Mouse (Mus musculus) cerebellum, postnatal 4 days (tissue): Measurements from ENCODE around the gene Nup107.

Experiments
- DNase-seq, 2 experiments: peaks; one replicate each; pipeline ENCODE4 v3.0.0; 2022; ENCODE audit warnings: low spot score in 2 of 2, mixed read lengths in 1 of 2

The Nup107 gene

DNA sequence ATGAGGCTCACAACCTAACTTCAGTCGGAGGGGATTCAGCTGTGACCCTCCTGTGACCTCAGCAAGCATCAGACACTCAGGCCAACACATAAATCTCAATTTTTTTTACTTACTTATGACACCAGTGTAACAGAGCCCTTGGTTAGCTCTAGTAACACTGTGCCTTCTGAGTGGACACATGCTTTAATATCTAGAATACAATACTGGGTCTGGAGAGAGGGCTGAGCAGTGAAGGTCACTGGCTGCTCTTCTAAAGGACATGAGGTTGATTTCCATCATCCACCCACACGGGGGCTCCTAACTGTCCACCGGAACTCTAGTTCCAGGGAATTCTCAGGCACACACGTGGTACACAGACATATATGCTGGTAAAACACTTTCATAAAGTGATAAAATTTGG, 13.6 kb downstream of the Nup107 start:
- DNase-seq, result no peak

DNA sequence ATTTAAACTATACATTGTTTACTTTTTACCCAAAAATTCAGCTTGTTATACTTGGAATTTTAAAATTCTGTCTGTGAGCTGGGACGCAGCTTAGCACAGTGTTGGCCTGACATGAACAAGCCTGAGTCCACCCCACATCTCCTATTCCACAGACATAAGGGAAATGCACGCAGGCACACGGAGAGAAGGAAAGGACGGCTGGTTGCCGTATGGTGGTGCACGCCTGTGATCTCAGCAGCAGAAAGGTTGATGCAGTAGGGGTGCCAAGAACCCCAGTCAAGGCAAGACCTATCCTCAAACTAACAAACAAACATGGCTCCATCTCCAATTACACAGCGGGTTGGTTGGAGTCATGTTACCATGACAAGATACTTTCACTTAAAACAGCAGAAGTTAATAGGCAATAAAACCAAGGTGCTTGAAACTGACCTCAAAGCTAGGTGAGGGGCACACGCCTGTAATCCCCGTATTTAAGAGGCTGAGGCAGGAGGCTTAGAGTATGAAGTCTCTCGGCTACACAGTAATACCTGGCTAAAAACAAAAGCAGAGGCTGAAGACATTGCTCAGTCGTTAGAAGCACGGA, 14.1 kb downstream of the Nup107 start:
- no peak for DNase-seq

DNA sequence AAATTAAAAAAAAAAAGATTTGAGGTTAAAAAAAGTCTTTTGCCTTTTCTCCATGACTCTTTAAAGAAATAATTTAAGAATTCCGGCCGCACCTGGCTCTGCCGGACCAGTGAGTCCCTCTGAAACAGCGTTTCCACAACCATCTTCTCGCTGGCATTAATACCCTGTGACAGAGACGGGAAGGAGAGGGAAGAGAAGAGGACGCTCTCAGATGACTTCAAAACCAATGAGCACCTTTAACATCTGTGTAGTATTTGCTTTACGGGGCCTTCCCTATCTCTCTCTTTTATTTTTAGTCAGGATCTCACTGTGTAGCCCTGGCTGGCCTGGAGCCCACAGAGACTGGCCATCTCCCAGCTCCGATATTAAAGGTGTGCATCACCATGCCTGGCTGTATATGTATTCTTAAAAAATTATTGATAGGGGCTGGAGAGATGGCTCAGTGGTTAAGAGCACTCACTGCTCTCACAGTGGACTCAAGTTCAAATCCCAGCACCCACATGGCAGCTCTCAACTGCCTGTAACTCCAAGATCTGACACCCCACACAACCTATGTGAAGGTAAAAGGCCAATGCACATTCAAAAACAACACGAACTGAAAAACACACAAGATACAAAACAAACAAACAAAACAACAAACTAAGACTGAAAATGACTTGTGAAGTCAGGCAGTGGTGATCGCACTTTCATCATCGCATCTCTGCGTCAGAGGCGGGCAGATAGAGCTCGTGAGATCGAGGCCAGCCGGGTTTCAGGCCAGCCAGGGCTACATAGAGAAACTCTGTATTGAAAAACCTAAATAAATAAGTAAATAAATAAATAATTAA, 14.8 kb downstream of the Nup107 start:
- no peak for DNase-seq

DNA sequence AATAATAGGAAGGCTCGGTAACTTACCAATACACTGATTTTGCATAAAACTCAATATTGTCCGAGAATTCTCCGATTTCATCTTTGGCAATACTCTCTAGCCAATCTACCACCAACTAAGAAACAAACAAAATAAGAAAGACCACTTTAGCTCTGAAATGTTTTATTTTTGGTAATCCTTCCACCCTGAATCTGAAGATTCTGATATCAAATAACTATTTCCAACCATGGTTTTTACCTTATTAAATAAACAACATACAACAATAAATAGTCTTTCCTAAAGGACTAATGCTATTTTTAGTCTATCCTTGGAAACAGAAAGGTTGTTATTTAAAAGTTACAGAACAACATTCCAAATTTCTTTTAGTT, 15.4 kb downstream of the Nup107 start:
- DNase-seq, result no peak

DNA sequence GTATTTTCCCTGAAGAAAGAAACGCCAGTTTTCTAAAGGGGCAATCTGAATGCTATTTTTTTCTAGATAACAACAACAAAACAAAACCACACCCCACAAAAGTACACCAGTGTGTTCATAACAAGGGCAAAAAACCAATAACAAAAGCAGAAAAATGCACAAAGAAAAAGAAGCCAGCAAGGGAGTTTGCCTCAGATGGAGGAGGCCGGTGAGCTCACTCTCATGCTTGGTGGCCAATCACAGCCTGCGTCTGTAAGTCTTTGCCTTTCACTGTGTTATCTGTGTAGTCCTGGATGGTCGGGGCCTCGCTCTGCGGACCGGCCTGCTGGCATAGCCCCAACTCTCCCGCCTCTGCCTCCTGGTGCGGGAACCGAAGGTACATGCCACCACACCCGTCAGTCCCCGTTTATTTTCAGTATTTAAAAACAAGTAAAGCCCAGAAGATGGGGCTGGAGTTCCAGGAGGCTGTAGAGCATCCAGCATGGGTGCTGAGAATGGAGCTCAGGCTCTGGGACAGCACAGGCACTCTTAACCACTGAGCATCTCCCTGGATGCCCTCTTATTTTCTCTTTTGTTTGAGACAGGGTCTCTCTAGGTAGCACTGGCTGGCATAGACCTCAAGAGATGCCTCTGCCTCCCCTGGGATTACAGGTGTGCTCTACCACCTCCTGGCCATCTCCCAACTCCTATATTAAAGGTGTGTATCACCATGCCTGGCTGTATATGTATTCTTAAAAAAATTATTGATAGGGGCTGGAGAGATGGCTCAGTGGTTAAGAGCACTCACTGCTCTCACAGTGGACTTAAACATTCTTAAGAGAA, 16.0 kb downstream of the Nup107 start:
- no peak for DNase-seq

DNA sequence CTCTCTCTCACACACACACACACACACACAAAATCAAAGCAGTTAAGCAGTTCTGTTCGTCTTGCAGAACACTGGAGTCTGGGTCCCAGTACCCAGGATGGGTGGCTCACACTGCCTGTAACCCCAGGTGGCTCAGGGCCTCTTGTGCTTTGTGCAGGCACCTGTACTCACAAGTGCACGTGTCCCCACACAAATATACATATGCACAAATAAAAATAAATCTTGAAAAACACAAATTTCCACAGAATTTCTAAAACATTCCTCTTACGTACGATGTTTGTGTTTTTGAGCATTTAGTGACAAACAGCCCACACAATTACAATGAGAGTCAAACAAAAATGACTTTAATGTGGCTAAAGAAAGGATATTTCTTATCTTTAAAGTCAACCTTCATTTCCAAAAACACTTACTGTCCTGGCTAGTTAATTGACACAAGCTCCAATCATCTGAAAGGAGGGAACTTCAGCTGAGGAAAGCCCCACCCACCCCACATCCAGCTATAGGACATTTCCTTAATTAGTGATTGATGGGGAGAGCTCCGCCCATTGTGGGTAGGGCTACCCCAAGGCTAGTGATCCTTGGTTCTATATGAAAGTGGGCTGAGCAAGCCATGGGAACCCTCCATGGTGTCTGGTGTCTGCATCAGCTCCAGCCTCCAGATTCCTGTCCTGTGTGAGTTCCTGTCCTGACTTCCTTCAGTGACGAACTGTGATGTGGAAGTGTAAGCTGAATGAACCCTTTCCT, 16.9 kb downstream of the Nup107 start:
- no peak for DNase-seq

DNA sequence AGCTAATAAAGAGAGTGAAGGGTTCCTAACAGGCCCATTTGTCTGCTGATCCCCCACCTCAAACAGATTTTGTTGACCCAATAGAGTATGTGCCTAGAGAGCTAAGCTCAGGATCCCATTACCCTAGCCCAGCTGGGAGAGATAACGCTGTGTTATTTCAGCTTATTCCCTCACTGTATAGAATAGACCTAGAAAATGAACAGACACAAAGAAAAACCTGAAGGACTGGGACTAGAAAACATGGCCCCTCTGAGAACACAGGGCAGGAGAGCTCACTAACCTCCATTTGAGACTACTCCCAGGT, 17.7 kb downstream of the Nup107 start:
- DNase-seq, result no peak

DNA sequence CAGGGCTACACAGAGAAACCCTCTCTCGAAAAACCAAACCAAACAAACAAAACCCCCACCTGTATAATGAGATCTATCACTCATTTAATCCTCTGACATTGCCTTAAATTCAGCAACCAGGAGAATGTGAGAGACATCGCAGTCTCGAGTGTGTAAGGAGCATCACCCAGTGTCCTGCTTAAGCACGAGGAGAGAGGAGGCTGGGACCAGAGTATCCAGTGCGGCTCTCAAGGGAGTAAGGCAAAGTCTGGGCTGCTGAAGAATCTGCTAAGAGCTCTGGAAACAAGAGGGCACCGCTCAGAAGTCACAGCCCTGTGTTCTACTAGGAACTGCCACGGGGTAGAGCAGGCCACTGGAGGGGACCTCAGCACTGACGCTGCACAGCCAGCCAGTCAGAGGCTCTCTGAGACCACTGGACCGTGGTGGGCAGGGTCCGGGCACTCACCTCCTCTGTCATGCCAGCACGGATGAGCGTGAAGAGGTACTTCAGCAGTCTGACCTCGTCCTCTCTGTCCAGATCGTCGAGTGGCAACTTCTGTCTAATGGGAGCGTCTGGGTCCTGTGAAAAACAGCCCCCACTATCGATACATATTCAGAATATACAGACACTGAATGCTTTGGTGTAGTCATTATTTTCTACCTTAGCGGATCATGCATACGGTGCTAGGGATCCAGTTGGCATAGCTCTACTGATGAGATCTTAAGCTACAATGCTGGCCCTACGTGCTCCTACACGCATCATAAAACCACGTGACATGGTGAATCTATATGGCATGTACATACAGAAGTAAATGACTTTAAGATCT, 18.3 kb downstream of the Nup107 start:
- DNase-seq, result no peak

DNA sequence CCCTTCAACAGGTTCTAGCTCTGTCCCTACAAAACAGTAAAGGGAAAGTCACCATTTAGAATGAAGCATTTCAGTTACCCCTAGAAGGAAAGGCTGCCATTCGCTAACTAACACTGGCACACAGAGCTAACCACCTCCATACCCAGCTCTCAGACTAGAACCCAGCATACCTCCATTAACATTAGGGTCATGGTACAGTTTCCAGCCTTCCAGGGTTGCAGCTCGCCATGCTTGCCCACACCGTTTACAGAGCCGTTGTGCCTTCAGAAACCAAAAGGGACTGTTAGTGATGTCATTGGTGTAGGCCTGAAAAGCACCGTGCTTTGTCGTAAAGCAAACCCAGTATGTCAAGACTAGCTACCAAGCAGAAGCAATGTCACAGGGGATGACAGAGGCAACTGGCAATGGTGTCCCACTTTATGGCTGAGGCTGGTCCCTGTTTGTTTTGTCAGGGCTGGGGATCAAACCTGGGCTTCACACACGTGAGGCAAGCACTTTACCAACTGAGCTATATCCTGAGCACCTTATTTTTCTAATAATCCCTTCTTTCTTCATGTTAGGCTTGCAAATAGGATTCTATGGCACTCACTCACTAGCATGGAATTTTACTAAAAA, 19.3 kb downstream of the Nup107 start:
- no peak for DNase-seq

DNA sequence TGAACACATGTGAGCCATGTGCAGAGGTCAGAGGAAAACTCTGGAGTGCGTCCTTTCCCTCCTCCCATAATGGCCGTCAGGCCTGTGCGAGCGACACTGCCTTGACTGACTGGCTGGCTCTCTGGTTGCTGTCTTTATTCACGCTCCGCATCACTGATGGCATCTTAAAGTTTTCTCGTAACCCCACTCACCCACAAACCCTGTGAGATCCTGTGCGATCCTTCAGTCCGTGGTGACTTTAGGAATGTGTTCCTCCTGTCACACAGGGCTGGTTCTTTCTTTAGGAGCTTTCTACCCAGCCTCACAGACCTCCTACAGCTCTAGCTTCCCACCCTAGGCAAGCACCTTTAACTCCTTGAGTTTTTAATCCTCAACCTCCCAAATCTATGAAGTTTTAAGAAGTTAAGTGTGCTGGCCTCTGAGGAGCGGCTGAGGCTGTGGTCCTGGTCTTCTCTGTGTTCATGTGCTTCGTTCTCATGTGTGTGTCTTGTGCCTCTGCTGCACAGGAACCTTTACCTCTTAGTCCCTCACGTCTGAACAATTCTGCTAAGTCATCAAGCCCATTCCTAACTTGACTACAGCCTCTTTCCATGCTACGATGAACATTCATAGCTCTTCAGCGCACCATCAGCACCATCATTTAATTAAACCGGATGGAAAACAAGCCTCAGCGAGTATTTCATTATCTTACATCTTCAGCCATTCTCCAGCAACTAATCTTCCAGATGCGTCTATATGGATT, 20.0 kb downstream of the Nup107 start:
- DNase-seq, result no peak

DNA sequence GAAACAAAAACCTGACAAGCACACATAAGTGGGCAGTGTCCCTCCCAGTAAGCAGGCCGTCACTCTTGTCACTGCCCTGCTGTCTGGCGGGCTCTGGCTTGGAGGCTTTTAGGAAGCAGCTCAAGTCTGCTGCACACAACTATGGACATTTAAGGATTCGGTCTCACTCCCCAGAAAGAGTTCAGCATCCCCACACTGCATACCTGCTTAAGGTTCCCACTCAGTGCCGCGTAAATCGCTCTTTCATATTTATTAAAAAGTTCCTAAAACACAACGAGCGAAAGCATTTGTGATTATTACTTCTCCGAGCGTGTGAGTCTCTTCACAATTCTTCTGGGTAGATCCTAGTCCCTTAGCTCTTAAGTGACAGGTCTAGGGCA, 21.4 kb downstream of the Nup107 start:
- no peak for DNase-seq

DNA sequence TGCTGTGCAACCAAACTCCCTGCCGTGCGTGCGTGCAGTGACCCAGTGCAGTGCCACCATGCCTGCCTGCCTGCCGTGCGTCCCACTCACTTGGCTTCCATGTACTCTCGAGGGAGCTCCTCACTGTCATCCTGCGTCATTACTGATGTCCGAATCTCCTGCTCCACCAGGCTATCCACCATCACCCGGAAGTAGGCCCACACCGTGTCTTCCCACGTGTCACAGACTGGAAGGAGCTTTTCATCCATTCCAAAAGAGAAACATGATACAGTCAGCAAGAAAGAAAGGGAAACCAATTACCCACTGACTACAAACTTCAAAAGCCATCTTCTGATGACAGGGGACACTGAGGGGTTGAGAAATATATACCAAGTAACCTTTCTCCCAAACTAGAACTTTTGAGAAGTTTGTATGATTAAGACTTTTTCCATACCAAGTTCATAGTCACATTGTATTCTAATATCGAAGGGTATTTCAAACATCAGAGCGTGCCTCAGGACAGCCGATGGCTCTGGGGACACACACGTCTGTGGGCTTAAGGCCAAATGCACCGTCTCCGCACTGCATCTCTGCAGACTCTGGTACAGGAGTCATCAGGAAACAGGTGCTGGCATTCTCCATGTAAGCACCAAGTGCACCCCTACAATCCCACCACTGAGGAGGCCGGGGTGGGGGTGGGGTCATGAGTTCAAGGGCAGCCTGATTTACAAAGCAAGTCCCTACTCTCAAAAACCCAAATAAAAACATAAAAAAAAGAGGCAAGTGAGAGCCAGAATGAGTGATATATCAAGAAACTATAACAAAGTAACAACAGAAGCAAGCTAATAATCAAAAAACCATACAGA, 22.0 kb downstream of the Nup107 start:
- no peak for DNase-seq

DNA sequence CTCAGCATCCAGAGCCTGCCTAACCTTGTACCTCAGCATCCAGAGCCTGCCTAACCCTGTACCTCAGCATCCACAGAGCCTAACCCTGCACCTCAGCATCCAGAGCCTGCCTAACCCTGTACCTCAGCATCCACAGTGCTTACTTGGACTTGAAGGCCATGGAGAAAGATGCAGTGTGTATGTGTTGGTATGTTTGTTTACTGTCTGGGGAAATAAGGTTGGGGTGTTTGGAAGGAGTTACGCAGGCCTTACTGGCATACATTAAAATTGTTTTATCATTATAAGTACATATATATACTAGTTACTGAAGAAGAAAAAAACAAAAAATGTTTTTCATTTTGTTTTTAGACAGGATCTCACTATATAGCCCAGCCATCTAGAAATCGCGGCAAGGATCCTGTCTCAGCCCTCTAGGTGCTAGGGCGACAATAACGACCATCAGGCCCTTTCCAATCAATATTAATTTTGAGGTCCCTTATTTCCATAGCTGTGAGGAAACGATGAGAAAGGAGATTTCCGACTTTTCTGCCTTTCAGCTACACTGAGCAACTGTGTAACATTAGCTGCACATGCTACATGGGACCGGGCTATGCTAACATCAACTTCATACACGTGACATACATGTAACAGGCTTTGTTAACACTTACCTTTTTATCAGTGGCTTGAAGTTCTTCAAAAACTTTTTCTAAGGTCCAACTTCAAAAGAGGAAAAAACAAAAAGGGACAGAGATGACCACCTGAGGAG, 22.8 kb downstream of the Nup107 start:
- no peak for DNase-seq

DNA sequence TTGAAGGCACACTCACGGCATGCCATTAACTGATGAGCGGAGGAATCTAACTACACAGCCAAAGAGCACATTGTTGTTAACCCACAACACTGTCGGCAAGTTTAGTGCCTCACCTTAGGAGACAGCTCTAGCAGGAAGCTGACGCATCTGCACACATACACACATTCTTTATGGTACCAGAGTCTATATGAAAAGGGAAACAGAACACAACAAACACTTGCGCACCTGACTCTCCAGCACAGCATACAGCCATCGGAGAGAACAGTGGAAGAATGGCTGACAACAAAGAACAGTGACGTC, 24.4 kb downstream of the Nup107 start:
- DNase-seq, result no peak

DNA sequence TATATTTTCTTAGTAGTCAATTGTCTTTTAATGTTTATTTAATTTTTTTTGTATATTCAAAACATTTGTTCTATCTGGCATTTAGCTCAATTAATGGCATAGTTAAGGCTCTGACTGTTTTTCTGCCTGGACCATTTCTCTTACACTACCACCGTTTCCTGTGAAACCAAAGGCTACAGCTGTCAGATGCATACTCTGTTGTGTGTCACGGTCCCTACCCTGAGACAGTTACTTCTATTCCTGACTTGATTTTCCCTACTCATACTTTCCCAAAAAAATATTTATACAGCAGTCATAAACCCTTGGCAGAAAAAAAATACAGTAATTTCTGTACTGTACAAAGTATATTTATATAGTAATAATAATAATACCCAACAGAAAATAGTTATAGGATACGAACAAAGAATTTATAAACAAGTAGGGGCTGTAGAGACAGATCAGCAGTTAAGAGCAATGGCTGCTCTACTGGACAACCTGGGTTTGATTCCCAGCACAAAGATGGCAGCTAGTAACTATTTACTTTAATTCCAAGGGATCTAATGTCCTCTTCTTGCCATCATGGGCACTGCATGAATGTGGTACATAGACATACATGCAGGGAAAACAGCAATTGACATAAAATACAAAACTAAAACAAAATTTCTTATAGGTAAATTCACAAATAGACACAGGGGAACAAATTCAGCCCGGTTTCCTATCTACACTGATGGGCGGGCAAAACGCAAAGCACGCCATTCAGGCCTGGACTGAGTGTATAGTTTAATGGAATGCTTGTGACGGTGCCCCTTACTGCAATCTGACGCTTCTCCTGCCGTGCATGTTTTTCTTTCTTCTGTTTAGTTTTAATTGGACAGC, 25.0 kb downstream of the Nup107 start:
- no peak for DNase-seq

DNA sequence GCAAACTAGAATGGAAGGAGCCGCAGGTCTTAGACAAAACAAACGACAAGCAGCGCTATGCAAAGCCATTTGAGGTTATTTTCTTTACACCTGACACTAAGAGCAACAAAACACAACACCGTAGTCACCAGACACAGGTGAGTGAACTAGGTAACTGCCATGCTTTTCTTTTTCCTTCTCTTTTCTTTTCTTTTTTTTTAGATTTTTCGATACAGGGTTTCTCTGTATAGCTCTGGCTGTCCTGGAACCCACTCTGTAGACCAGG, 25.7 kb downstream of the Nup107 start:
- DNase-seq, result no peak

DNA sequence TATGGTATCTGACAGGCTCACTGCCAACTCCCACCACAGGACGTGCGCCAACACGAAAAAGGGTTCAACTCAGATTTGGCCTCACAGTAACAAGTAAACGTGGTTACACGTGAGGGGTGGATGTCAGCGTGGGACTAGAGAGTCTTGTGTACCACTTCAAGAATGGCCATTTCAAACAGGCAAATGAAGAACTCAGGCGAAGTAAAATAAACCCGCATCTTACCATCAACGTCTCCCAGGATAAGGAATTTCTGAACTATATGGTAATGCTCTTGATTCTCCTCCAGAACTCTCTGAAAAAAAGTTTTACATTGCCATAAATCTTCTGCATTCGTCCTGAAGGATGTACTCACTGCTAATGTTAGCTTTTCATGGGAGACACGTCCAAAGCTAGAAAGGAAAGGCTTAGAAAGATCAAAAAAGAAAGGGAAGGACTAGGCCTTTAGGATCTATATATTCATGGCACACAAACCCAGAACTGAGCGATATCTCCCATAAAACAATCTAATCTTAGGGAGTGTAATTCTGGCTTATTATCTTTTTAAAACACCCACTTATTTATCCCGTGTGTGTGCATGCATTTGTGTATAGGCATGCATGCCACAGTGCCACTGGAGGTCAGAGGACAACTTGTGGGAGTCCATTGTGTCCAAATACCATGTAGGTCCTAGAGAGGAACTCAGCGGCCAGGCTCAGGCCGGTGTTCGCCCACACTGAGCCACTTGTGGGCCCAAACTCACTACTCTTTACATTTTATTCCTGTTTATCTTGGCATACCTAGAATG, 26.2 kb downstream of the Nup107 start:
- DNase-seq, result no peak
